Mouse (Mus musculus) CD4-positive, CD25-positive, alpha-beta regulatory T cell (primary cell): Measurements from ENCODE around the gene Igfbpl1. TPM values are rescaled to one million over a fixed set of nuclear protein-coding genes. Genes with fewer than 3 reads are reported as not detected.

Source experiments
- polyA plus RNA-seq: library from polyadenylated mRNA; unstranded; fragments of 100-300 nt; shearing (Covaris generic); gene quantifications from one replicate; pipeline ENCODE4 v1.2.1, GENCODE M21; 2017

Igfbpl1 gene
- not detected for polyA plus RNA-seq

DNA sequence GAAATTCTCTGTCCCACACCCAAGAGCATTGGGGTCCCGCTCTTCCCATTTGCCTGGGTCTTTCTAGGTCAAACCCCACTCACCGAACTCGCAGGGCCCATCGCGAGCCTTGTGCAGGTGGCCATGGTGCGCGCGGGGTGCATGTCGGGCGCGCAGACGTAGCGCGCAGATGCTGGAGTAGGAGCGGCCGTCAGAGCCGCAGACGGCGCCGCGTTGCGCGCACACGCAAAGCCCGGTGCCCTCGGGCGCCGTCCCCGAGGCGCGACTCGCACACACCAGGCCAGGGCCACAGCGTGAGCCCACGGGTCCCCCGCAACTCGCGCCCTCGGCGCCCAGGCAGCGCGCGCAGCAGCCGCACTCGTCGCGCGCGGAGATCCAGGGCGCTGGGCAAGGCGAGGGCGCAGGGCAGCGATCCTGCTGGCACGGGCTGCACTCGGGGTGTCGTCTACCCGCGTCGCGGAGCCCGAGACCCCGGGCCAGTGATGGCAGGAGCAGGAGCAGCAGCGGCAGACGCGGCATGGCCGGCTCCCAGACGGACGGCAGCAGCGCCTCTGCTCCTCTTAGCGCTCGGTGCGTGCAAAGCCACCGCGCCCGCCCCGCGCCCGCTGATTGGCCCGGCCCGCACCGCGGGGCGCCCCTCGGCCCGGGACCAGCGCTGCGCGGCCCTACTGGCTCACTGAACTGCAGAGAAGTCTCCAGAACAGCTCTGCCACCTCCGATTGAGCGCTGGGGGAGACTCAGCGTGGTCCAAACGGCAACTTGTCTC, at the start of gene Igfbpl1:
TSS of gene Igfbpl1 (minus strand) at position 649 of the 766 bp plus-strand sequence.

DNA sequence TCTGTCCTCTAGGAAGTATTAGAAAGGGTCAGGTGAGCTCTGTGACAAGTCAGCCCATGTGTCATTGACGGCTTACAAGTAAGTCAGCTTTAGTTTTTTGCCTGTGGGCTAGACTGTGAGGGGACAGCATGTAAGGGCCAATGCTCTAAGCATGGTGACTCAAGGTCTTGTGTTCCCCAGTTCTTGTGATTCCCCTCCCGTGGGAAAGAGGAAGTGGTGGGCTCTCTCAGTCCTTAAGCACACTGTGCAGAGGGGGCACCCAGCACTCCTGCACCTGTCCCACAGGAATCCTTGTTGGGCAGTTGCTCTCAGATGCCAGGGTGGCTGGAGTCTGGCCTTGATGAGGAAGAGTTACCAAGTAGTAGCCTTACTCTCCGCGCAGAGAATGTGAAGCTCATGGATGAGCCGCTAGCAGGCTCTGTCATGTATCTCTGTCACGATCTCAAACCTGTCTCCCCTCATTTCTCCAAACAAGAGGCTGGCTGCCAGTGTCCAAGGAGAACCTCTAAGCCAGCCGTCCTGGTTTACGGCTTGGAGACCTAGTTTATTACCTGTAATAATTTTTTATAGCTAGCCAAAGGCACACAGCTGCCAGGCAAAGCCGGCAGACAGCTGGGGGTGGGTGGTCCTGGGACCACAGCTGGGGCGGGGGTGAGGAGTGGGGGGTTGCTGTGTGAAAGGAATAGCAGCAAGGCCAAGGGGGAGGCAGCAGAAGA, 21.5 kb upstream of the Igfbpl1 start, which contains the start of gene Stra6l:
TSS of gene Stra6l (plus strand) at position 556 of the 716 bp plus-strand sequence.

DNA sequence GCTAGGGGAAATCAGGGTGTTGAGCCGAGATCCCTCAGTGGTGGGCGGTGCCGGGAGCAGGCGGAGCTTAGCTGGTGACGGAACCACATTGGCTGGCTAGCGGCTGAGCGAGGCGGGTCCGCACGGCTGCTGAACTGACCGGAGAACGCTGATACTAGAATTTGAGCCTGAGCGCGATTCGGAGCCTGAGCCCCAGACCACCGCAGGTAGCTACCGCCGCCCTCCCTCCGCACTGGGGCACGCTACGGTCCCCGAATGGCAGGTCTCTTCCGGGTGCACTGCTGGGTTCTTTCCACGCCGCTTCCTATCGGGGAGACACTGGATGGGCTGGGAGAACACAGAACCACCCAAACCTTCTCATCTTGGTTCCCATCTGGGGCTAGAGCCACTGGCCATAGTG, 27.8 kb downstream of the Igfbpl1 start, which contains the start of gene Aldh1b1:
TSS of gene Aldh1b1 (plus strand) at position 59 of the 400 bp plus-strand sequence.

Other genes with a start within 250 kb of the Igfbpl1 start
- 8.7 TPM for gene Aldh1b1, start 27.9 kb downstream of the Igfbpl1 start, polyA plus RNA-seq
- gene Stra6l, start 21.7 kb upstream of the Igfbpl1 start, polyA plus RNA-seq, result 0.05 TPM
- 0.22 TPM for gene Ccdc180, start 63.4 kb upstream of the Igfbpl1 start, polyA plus RNA-seq
- 8.3 TPM for gene Tdrd7, start 138.4 kb upstream of the Igfbpl1 start, polyA plus RNA-seq
- gene Tmod1, start 212.0 kb upstream of the Igfbpl1 start, polyA plus RNA-seq, result 1.5 TPM